Mouse (Mus musculus) testis, postnatal 10 days (tissue): ENCODE measurements around the gene Slc22a15.
A peak's percentile ranks its signal among the peaks of the same experiment; 100 is the strongest.

Experiments
- DNase-seq: peaks from one replicate; pipeline ENCODE4 v3.0.0; 2021; ENCODE audit warnings: low spot score

Gene Slc22a15

GRCm38 (mm10) chr3:101923843-101924740, at the start of gene Slc22a15:
Slc22a15 (minus strand) TSS chr3:101924453.
- DNase-seq = peak; percentile 69

GRCm38 (mm10) chr3:101966825-101967558, 42.7 kb upstream of the Slc22a15 start:
- no peak for DNase-seq

GRCm38 (mm10) chr3:101964352-101964751, 40.1 kb upstream of the Slc22a15 start:
- DNase-seq = no peak

- DNase-seq = no peak
Observed at GRCm38 (mm10) chr3:101963501-101963900, 39.2 kb upstream of the Slc22a15 start.

GRCm38 (mm10) chr3:101961146-101961835, 37.0 kb upstream of the Slc22a15 start:
- DNase-seq = no peak

- DNase-seq = no peak
Observed at GRCm38 (mm10) chr3:101958047-101958446, 33.8 kb upstream of the Slc22a15 start.

GRCm38 (mm10) chr3:101953506-101953905, 29.3 kb upstream of the Slc22a15 start:
- no peak for DNase-seq

- DNase-seq = no peak
Observed at GRCm38 (mm10) chr3:101952577-101952976, 28.3 kb upstream of the Slc22a15 start.

- no peak for DNase-seq
Observed at GRCm38 (mm10) chr3:101948572-101948971, 24.3 kb upstream of the Slc22a15 start.

GRCm38 (mm10) chr3:101947250-101947649, 23.0 kb upstream of the Slc22a15 start:
- no peak for DNase-seq

- DNase-seq = no peak
Observed at GRCm38 (mm10) chr3:101945257-101945656, 21.0 kb upstream of the Slc22a15 start.

GRCm38 (mm10) chr3:101940418-101940817, 16.2 kb upstream of the Slc22a15 start:
- no peak for DNase-seq

- no peak for DNase-seq
Observed at GRCm38 (mm10) chr3:101939865-101940264, 15.6 kb upstream of the Slc22a15 start.

- DNase-seq = no peak
Observed at GRCm38 (mm10) chr3:101939152-101939551, 14.9 kb upstream of the Slc22a15 start.

- DNase-seq = no peak
Observed at GRCm38 (mm10) chr3:101936369-101936768, 12.1 kb upstream of the Slc22a15 start.

- DNase-seq = no peak
Observed at GRCm38 (mm10) chr3:101933820-101934219, 9.6 kb upstream of the Slc22a15 start.

GRCm38 (mm10) chr3:101929105-101929876, 5.0 kb upstream of the Slc22a15 start:
- no peak for DNase-seq

- no peak for DNase-seq
Observed at GRCm38 (mm10) chr3:101926636-101927035, 2.4 kb upstream of the Slc22a15 start.

GRCm38 (mm10) chr3:101925663-101926062, 1.4 kb upstream of the Slc22a15 start:
- no peak for DNase-seq

GRCm38 (mm10) chr3:101922366-101922765, 1.9 kb downstream of the Slc22a15 start:
- no peak for DNase-seq

GRCm38 (mm10) chr3:101918526-101918925, 5.7 kb downstream of the Slc22a15 start:
- DNase-seq = no peak

- no peak for DNase-seq
Observed at GRCm38 (mm10) chr3:101917665-101918064, 6.6 kb downstream of the Slc22a15 start.
